Mouse (Mus musculus) naive thymus-derived CD4-positive, alpha-beta T cell, adult 2 months (primary cell): ENCODE measurements around the gene Tldc1.

Source experiments
- DNase-seq: peaks from one replicate; pipeline ENCODE4 v3.0.0-alpha.2; 2011; ENCODE audit warnings: low read depth

Tldc1 gene

DNA sequence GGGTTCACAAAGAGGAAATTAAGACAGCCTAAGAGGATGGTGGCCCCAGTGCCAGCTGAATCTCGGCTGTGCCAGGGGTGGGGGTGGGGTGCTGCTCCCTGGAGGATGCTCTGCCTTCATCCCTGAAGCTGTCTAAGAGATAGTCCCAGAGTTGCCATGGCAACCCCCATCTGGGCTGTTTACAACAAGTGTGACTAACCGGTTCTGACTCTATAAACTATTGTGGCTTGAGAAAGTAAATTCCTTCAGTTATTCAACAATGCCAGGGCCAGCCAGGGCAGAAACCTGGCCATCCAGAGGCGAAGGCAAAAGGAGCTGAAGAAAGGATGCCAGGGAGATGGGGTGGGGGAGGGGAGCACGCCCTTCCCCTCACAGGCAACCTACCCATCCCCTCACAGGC lies 23.0 kb upstream of the Tldc1 start:
- no peak for DNase-seq

DNA sequence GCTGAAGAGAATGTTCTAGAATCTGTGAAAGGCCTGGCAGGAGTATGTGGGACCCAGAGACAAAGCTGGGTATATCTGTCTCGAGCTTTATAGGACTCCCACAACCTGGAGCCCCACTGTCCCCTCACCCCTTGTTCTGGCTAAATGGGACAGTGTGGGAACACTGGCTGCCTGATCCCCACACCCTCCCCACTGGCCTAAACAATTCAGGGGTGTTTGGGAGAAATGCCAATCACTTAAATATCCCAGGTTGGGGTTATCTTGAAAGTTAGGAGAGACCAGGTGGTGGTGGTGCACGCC lies 20.7 kb upstream of the Tldc1 start:
- DNase-seq = no peak

DNA sequence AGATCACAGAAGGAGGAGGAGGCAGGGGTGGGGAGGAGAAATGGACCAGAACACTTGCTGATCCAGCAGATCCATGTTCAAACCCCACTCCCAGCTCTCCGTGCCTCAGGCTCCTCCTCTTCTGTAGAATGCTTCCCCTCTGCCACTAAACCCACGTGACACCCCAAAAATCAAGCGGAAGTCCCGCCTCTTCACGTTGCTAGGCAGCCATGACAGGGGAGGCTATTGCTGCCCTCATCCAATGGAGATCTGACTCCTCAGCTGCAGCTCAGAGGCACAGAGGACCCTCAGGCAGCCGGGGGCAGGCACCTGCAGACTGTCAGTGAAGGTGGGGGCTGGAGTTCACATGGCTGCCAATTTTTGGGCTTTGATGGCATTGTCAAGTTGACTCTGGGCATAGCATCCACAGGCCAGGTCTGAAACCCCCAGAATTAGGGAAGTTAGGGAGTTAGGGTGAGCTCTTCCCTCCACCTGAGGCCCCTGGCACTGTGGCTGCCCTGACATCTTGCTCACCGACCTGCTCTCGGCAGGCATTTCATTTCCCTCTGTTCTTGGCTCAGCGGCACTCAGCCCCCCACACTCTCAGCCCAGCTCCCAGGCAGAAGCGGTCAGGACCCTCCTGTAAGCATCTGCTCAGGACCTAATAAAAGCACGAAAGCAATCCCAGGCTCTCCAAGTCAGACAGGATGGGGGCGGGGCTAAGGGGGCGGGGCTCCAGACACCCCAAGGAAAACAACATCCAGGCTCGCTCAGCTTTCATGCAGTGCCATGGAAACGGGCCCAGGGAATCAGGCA lies 20.2 kb upstream of the Tldc1 start:
- peak; percentile 79 for DNase-seq

DNA sequence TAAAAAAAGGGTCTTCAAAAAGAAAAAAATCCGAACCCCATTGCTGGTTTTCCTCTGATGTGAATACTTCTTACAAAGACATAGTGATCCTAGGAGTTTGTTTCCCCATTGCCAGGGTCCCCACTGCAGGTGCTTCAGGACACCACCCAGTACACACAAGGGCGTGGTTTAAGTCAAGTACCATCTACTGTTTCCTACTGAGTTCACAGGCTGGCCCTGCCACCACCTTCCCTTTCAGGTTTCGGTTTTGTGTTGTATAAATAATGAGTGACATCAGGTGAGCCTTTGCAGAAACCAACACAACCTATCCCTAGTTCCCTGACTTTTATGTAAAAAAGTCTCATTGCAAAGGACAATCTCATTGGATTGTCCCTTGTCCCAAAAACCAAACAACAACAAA lies 17.4 kb upstream of the Tldc1 start:
- no peak for DNase-seq

DNA sequence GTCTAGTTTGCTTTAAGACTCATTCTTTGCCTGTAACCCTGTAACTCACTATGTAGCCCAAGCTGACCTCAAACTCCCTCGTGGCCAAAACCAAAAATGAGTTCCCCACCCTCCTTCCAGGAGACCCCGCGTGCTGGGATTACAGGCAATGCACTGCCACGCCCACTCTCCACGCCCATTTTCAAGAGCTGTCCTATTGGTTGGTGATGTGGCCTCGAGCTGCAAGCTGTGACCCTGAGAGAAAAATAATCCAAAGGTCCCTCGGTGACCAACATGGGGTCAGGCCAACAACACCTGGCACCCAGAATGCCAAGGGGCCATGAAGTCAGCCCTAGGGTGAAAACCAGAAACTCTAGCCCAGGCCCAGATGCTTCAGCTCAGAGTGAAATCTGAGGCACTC lies 16.5 kb upstream of the Tldc1 start:
- no peak for DNase-seq

DNA sequence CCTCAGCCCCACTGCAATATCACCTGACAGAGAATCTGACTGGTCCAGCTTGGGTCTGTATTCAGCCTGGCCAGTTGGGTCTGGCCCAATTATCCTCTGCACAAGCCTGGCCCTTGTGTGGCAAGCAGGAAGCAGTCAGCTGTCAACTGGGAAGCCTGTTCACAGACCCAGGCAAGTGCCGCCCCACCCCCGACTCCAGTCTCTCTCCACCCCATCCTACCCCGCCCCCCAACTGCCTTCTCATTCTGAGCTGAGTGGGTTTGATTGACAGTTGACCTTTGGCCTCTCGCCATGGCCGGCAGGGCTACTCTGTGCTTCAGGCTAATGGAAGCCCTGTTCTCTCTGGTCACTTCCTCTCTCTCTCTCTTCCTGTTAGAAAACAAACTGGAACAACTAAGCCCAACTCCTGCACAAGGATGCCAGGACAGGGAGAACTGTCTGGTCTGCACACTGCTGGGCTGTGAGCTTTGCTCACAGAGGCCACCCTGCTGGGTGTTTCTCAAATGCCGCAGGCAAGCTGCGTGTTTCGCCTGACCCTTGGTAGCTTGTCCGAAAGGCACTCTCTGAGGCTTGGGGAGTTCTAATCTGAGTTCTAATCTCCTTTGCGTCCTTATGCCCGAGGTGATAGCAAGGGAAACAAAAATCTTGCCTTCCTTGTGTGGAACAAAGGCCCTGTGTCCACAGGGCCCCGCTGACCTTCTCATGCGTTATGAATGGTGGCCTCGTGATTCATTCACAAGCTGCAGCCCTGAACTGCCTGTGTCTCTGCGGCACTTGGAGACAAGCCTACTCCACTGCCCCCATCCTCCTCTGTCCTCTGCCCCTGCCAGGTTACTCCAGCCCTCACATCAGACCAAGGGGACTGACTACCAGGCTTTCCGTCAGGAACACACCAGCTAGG lies 13.8 kb upstream of the Tldc1 start:
- peak; percentile 15 for DNase-seq

DNA sequence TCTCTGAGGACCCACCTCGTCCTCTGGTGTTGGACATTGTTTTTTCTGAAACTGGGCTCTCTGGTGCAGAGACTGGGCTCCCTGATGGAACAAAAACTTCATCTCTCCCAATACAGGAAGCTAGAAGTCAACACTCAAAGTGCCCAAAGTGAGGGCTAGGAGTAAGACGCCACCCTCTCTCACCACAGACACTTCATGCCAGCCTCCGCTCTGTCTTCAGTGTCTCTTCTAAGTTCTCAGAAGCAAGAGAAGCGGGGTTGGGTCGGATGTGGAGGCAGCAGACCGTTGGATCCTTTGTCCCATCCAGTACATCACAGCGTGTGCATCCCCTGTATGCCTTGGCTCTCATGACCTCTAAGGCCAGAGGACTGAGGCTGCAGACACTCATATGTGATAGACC lies 11.4 kb upstream of the Tldc1 start:
- peak; percentile 72 for DNase-seq

DNA sequence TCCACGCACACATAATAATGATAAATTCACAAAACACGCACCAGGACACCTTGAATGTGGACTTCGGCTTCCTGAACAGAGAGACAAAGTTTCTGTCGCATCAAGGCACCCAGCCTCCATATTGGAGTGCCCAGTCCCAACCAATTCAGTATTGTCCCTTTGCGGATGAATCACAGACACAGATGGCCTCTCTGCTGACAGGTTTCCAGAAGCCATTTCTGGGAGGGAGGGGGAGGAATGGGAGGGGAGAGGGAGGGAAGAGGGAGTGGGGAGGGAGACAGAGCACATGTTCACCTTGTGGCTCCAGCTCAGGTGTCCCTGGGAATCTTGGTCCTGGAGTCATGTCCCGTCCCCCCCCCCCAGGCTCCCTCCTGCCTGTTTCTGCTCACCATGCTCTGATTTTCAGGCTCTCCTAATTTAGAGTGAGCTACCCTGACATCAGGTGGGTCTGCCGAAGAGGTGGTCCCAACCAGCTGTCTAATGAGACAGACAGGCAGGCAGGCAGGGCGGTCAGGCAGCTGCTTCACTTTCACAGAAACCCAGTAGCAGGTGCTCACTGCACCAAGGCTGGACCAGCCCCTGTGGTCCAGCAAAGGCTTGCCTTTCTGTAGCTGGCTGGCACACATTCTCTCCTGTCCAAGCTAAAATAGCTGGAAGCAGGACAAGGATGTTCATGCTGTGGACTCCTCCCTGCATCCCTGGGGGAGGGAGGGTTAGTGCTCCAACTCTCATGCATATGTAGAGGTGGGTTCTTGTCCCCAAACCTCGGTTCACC lies 10.6 kb upstream of the Tldc1 start:
- DNase-seq = peak; percentile 9

DNA sequence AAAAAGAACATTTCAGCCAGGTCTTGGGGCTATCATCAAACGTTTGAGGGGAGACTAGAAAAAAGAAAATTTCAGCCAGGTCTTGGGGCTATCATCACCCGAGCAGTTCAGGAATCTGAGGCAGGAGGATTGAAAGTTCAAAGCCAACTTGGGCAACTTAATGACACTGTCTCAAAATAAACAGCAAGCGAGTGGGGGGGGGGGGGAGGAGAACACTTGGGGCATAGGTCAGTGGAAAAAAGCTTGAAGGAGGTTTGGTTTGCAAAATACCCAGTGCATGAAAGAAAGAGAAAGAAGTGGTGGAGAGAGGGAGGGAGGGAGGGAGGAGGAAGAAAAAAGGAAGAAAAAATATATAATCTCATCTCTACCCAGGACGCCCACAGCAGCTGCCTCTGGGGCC lies 9.1 kb upstream of the Tldc1 start:
- no peak for DNase-seq

DNA sequence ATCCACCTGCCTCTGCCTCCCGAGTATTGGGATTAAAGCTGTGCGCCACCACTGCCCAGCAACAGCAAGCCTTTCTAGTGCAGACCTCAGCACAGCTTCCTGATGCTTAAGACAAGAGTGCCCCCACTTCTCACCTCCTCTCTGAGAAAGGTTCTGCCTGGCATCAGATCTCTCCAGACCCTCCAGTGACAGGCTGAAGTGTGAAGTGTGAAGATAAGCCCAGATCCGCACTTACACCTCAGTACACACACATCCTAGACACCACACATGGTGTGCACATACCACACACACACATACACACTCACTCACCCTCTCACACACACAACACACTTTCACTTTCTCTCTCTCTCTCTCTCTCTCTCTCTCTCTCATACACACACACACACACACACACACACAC lies 8.7 kb upstream of the Tldc1 start:
- peak; percentile 72 for DNase-seq

DNA sequence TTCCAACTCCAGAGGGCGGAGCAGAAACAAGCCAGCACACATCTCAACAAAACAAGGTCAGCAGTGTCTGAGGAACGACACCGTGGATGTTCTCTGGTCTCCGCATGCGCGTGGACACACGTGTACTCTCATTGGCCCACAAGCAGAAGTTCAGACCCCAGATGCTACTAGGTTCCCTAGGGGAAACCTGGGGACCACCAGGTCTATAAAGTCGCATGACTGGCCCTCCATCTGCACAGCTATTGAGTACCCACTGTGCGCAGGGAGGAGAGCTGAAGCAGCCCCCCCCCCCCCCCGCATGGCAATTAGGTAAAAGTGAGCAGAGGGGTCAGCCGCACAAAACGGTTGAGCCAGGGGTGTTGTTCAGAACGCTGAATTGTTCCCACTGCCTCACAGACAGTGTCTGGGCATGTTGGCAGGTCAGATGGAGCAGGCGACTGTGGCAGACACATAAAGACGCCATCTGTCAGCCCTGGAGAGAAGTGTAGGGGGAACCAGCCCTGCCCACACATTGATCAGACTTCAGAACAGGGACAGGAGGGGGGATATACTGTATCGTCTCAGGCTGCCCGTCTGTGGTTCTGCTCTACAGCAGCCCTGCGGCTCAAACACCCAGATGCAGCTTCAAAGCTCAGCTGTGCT lies 7.7 kb upstream of the Tldc1 start:
- no peak for DNase-seq

DNA sequence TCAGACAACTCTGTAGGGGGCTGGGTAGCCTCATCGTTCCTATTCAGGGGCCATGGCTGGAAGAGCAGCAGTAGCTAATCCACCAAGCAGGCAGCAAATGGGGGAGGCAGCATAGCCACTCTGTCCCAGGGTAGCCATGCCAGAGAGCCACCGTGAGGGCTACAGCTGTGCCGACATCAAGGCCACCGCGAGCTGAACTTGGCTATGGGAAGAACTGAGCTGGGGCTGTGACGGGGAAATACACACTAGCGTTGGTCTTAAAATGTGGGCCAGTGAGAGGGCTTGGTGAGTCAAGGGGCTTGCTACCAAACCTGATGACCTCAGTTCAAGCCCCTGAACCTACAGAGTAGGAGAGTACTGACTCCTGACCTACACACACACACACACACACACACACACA lies 6.5 kb upstream of the Tldc1 start:
- peak; percentile 59 for DNase-seq

DNA sequence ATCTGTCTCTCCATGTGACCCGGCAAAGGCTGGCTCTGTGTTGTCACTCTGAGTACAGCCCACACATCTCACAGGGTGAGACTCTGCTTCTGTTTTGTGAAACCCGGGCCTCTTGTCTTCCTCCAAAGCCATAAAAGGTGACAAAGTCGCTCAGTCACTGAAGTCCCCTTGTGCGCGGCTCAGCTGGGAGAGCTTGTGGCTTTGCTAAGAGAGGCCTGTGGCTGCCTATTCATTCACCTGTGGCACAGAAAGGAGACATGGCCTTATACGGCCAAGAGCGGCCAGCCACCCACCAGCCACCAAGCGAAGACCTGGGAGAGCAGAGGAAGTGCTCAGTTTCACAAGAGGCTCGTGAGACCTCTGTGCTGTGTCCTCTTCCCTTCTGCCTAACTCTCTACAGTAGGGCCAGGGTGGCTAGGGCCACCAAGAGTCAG lies 5.9 kb upstream of the Tldc1 start:
- DNase-seq = peak; percentile 81

DNA sequence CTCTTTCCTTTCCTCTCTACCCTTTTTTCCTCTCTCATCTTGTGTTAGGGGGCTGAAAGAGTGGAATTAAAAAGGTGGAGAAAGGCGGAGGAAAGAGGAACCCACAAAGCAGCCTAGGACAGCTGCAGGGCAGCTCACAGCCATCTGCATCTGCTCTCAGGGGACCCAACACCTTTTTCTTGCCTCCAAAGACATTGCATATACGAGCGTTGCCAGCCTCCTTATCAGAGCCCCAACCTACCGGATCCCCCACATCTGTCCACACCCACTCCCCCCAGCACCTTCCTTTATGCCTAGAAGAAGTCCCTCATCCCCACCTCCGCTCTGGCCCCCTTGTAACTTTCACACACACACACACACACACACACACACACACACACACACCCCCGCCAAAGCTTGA lies 5.4 kb upstream of the Tldc1 start:
- peak; percentile 58 for DNase-seq

DNA sequence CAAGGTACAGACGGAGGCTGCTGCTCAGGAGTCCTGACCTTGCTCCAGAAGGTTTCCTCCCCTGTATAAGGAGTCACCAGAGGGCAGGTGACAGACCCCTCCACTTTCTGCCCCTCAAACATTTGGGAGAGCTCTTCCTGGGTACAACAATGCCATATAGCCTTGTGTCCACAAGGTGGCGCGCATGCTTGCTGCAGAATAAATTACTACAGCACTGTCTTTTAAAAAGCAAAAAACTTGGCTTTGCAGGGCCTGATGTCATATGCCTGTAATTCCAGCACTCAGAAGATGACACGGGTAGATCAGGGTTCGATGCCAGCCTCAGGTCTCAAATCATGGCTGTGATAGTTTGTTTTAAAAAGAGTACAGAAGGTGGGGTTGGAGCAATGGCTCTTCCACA lies 4.5 kb upstream of the Tldc1 start:
- peak; percentile 91 for DNase-seq

DNA sequence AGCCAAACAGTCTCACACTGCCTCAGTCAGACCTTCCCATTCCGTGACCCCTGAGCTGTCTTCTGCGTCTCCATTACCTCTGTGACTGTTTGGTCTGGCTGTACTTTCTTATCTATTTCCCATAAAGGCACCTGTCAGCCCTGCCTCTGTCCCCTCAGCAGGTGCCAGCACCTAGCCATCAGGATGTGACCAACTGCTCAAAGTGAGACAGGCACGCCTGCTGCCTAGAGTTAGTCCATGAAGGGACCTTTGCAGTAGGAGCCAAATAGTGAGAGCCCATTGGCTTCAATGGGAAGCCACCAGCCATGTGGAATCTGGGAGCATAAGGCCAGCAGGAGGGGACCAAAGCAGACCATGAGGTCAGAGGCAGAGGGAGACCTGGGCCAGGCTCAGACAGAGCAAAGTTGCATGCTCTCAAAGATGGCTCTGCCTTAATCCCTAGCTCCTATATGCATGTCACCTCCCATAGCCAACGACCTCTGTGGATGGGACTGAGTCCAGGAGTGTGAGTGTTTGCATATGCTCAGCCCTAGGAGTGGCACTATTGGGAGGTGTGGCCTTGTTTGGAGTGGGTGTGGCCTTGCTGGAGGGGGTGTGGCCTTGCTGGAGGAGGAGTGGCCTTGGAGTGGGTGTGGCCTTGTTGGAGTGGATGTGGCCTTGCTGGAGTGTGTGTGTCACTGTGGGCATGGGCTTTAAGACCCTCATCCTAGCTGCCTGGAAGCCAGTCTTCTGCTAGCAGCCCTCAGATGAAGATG lies 3.0 kb upstream of the Tldc1 start:
- peak; percentile 65 for DNase-seq

DNA sequence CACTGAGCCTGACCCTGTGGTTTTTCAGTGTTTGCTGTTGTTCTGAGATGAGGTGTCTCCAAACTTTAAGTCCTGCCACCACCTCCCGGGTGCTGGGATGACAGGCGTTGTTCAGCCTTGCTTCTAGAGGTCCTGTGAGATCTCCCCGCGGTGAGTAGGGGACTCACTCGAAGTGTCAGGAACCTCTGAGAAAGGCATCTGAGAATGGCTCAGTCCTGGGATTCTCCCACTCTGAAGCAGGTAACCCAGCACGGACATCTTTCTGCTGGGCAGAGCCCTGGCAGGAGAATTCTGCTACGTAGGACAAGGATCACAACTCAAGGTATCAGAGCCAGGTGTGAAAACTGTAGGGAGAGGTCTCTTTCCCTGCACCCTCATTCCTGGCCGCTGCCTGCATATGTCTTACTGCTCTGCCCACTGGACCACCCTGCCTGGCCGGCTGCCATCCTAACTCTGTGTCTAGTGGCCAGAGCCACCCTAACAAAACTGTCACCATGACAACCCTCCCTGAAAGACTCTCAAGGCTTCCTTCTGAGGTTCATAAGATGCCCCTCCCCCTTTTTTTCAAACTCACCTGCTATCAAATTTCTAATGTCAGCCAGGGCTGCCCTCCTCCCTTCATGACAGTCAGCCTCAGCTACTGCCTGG lies 2.3 kb upstream of the Tldc1 start:
- DNase-seq = no peak

DNA sequence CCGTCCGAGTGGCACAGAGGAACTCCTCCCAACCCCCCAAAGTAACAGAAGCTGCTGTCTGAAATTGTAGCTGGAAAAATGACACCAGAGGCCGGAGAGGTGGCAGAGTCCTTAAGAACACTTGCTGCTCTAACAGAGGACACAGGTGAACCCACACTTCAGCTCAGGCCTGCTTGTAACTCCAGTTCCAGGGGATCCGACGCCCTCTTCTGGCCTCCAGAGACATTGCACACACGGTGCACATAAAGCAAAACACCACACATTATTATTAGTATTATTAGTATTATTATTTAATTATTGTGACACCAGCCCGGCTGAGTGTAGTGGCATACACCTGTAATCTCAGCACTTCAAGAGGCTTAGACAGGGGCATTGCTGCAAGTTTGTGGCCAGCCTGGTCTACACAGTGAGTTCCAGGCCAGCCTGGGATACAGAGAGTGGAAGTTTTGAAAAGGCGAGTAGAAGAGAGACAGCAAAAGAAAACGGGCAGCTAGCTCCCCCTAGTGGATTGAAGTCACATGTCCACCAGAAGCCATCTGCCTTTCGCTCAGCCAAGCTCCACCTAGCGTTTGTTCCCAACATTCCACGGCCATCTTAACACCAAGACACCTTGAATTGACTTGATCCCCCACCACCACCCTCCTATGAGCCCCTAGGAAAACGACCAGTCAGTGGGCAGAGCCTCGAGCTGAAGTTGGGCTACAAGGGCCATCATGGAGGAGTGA lies 959 bp upstream of the Tldc1 start:
- peak; percentile 93 for DNase-seq

DNA sequence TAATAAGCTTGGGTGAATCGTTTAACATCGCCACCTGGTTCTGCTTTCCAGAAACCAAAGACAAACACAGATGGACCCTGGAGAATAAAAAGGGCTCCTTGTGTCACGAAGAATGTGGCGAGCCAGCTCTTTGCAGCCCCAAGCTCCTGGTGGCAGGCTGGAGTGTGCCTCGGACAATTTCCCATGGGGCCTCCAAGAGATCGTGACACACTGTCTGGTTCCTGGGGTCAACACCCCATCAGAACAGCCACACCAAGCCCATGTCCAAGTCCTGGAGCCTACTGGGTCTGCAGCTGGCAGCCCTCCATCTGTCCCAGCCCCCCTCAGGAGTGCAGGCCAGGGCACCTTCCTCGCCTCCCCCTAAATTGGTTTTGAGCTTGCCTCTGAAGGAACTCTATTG lies 451 bp downstream of the Tldc1 start:
- DNase-seq = no peak

DNA sequence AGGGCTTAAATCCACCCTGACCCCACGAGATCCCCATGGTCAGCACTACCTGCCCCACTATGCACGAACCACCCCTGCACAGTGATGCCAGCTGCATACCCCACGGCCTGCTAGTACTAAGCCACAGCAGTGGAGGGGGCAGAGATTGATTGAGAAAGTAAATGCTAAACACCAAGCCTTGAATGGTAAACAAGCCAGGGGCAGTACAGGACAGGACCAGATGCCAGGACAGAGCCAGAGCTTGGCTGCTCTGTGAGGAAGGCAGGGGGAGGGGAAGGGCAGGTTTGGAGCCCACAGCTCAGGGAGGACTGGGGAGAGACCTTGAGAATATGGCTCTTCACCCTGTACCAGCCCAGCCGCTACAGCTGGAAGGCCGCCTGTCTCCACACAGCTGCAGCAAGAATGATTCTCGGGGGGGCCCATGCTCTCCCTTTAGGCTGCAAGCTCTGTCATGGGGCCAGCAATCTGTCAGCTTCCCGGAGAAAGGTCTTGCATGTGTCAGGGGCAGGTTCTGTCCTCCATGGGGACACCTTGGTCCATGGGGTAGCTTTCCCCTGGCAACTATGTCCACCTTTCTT lies 1.5 kb downstream of the Tldc1 start:
- no peak for DNase-seq
